Mouse (Mus musculus): ENCODE measurements around the gene P3h4. TPM values are rescaled to one million over a fixed set of nuclear protein-coding genes. Genes with fewer than 3 reads are reported as not detected.
"Not testable (repeated sequence)": the region's sequence is repeated elsewhere in the genome, so short reads cannot be mapped to it uniquely, and the experiment has no call there.

The P3h4 gene
- total RNA-seq, 2 experiments from 2014 or later: 8.1 to 9.9 TPM

DNA sequence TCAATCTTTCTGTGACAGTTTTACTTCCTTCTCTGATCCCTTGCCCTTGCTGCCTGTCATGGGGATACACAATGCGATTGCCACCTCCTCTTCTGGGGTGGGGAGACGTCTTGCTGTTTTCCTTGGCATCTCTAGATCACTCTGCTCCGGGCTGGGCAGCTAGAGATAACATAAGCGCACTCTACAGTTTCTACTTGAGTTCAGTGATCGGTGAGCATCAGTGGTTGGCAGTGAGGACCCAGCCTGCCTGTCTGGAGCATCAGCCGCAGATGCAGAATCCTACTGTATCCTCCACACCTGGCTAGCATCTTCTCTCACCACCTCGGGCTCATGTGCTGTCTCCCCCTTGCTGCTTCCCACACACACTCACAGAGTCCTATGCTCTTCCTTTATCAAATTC, 45.5 kb downstream of the P3h4 start:
- intact Hi-C loops (cut with DNase I): no loop called here
- DNase-seq: no peak

- DNase-seq: peak; percentile 74
- intact Hi-C loops (cut with DNase I): loop anchor here (5.0 kb wide), 2 partner anchors 44 to 109 kb away; partner anchors contain the start of gene Klhl11
These were observed 51.6 kb downstream of the P3h4 start for GRCm38 (mm10) chr11:100362979-100363562.

- peak; percentile 77 for DNase-seq
- intact Hi-C loops (cut with DNase I): loop anchor here (5.0 kb wide), 2 partner anchors 45 to 110 kb away; partner anchors contain the start of gene Klhl11
These were observed 52.2 kb downstream of the P3h4 start for GRCm38 (mm10) chr11:100362209-100362978.

DNA sequence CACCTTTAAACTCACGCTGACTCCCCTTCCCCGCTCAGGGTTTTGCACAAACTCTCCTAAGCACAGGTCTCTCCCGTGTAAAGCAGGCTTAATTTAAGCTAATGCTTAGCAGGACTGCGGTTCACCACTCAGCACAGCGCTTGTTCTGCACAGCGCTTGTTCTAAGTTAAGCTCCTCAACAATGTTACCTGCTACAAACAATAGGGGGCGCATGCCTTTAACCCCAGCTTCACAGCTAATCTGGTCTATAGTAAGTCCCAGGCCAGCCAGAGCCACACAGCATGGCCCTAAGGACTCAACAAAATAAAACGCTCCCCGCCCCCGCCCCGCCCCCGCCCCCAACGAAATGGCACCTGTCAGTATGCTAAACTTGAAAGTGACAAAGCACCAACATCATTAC, 53.6 kb downstream of the P3h4 start:
- intact Hi-C loops (cut with DNase I): loop anchor here (5.0 kb wide), 2 partner anchors 46 to 111 kb away; partner anchors contain the start of gene Klhl11
- not testable (repeated sequence) for DNase-seq

DNA sequence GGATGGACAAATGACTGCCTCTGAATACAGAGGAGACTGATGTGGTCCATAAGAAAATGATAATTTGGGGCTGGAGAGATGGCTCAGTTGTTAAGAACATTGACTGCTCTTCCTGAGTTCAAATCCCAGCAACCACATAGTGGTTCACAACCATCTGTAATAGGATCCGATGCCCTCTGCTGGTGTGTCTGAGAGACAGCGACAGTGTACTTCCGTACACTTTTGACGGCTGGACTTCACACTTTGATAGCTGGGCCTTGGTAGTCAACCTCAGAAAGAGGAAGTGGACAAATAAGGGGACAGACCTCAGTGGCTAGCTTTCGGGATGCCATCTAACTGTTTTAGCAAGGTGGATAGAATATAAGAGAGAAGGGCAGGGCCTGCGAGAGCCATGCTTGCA, 54.5 kb downstream of the P3h4 start:
- DNase-seq: no peak
- intact Hi-C loops (cut with DNase I): loop anchor here (5.0 kb wide), 2 partner anchors 47 to 112 kb away; partner anchors contain the start of gene Klhl11

Small RNAs within 50 kb of the gene (microRNA-seq; reads per million reads assigned to microRNA genes)
- gene Gm27374: not detected

Other genes with a start within 250 kb of the P3h4 start
- gene Krt9, start 221.6 kb downstream of the P3h4 start, total RNA-seq (2021): under 1 TPM; 0.52 to 0.56 TPM
- under 1 TPM in 1 of 2 experiments, not detected in 1; 0.32 TPM for gene Krt14, start 207.3 kb downstream of the P3h4 start, total RNA-seq (2021)
- not detected for gene Krt16, start 165.9 kb downstream of the P3h4 start, total RNA-seq (2021)
- gene Krt17, start 153.8 kb downstream of the P3h4 start, total RNA-seq (2021): not detected
- not detected for gene Krt42, start 145.0 kb downstream of the P3h4 start, total RNA-seq (2021)
- gene Eif1, start 95.0 kb downstream of the P3h4 start, total RNA-seq (2021): 100 to 1,000 TPM; 642 to 677 TPM
- not detected for gene Gast, start 80.4 kb downstream of the P3h4 start, total RNA-seq (2021)
- 100 to 1,000 TPM in 1 of 2 experiments, 10 to 100 TPM in 1; 43.8 to 116 TPM for gene Hap1, start 58.7 kb downstream of the P3h4 start, total RNA-seq (2021)
- 10 to 100 TPM; 74.2 to 77.9 TPM for gene Jup, start 17.1 kb downstream of the P3h4 start, total RNA-seq (2021)
- gene Fkbp10, start 861 bp upstream of the P3h4 start, total RNA-seq (2021): 10 to 100 TPM; 13.7 to 15.0 TPM
- gene Nt5c3b, start 27.0 kb upstream of the P3h4 start, total RNA-seq (2021): 10 to 100 TPM; 85.5 to 91.9 TPM
- 1 to 10 TPM; 1.9 to 3.1 TPM for gene Klhl10, start 27.1 kb upstream of the P3h4 start, total RNA-seq (2021)
- 10 to 100 TPM; 50.7 to 54.1 TPM for gene Klhl11, start 57.9 kb upstream of the P3h4 start, total RNA-seq (2021)
- 100 to 1,000 TPM; 211 to 219 TPM for gene Acly, start 113.2 kb upstream of the P3h4 start, total RNA-seq (2021)
- under 1 TPM; 0.58 to 0.93 TPM for gene Ttc25, start 130.8 kb upstream of the P3h4 start, total RNA-seq (2021)
- gene Cnp, start 160.1 kb upstream of the P3h4 start, total RNA-seq (2021): 10 to 100 TPM; 25.6 to 29.6 TPM
- 10 to 100 TPM; 37.7 to 39.9 TPM for gene Nkiras2, start 204.4 kb upstream of the P3h4 start, total RNA-seq (2021)
- gene Dnajc7, start 205.3 kb upstream of the P3h4 start, total RNA-seq (2021): 100 to 1,000 TPM; 276 to 297 TPM